Mouse (Mus musculus): ENCODE results near the gene Romo1.

- no peak for TF ChIP-seq CTCF (IDR thresholded peaks at IDR 0.05; ENCODE audit: extremely low read depth, insufficient read depth, insufficient read length, insufficient replicate concordance)
- no peak for TF ChIP-seq POLR2A (IDR thresholded peaks at IDR 0.05; ENCODE audit: low read depth, low read length)
Measured at GRCm38 (mm10) chr2:156166557-156166956, 22.7 kb downstream of the Romo1 start.
